Mouse (Mus musculus) testis, postnatal 14 days (tissue): Measurements from ENCODE around the gene Gnaq.
"Not testable (repeated sequence)": the region's sequence is repeated elsewhere in the genome, so short reads cannot be mapped to it uniquely, and the experiment has no call there.

Experiments used
- DNase-seq: peaks from one replicate; pipeline ENCODE4 v3.0.0; 2021; ENCODE audit warnings: low spot score

Gnaq gene

GRCm38 (mm10) chr19:16260435-16260832 is 127.8 kb downstream of the Gnaq start:
- no peak for DNase-seq

GRCm38 (mm10) chr19:16260973-16261372 is 128.3 kb downstream of the Gnaq start:
- no peak for DNase-seq

GRCm38 (mm10) chr19:16261631-16262030 is 129.0 kb downstream of the Gnaq start:
- DNase-seq = no peak

GRCm38 (mm10) chr19:16262340-16262739 is 129.7 kb downstream of the Gnaq start:
- DNase-seq = no peak

- DNase-seq = not testable (repeated sequence)
These were observed 134.7 kb downstream of the Gnaq start for GRCm38 (mm10) chr19:16267362-16267761.

- DNase-seq = no peak
These were observed 137.6 kb downstream of the Gnaq start for GRCm38 (mm10) chr19:16270236-16270635.

- no peak for DNase-seq
These were observed 138.4 kb downstream of the Gnaq start for GRCm38 (mm10) chr19:16271002-16271401.

- DNase-seq = no peak
These were observed 140.4 kb downstream of the Gnaq start for GRCm38 (mm10) chr19:16273021-16273420.

GRCm38 (mm10) chr19:16280231-16280630 is 147.6 kb downstream of the Gnaq start:
- no peak for DNase-seq

GRCm38 (mm10) chr19:16285051-16286028 is 152.7 kb downstream of the Gnaq start:
- DNase-seq = no peak

- no peak for DNase-seq
These were observed 154.0 kb downstream of the Gnaq start for GRCm38 (mm10) chr19:16286451-16287175.

- DNase-seq = no peak
These were observed 154.7 kb downstream of the Gnaq start for GRCm38 (mm10) chr19:16287307-16287706.

- DNase-seq = no peak
These were observed 155.3 kb downstream of the Gnaq start for GRCm38 (mm10) chr19:16287971-16288370.

GRCm38 (mm10) chr19:16291088-16291487 is 158.5 kb downstream of the Gnaq start:
- no peak for DNase-seq

- DNase-seq = no peak
These were observed 159.5 kb downstream of the Gnaq start for GRCm38 (mm10) chr19:16292056-16292608.

- no peak for DNase-seq
These were observed 160.3 kb downstream of the Gnaq start for GRCm38 (mm10) chr19:16292978-16293377.

- no peak for DNase-seq
These were observed 167.8 kb downstream of the Gnaq start for GRCm38 (mm10) chr19:16300413-16300812.

GRCm38 (mm10) chr19:16301336-16301735 is 168.7 kb downstream of the Gnaq start:
- no peak for DNase-seq

GRCm38 (mm10) chr19:16309031-16309430 is 176.4 kb downstream of the Gnaq start:
- no peak for DNase-seq

GRCm38 (mm10) chr19:16314295-16314821 is 181.7 kb downstream of the Gnaq start:
- no peak for DNase-seq

- no peak for DNase-seq
These were observed 182.9 kb downstream of the Gnaq start for GRCm38 (mm10) chr19:16315525-16315924.

GRCm38 (mm10) chr19:16318128-16318811 is 185.6 kb downstream of the Gnaq start:
- DNase-seq = no peak
